Mouse (Mus musculus) lung, embryonic 14.5 days (tissue): ENCODE data around the gene Ntrk1. TPM values are rescaled to one million over a fixed set of nuclear protein-coding genes. Genes with fewer than 3 reads are reported as not detected.
"Not testable (repeated sequence)": the region's sequence is repeated elsewhere in the genome, so short reads cannot be mapped to it uniquely, and the experiment has no call there.

Source experiments
- ATAC-seq: fragments of 200-750 bp; cut with Nextera tagmentation; 2 replicates; pipeline ENCODE4 v1.8.0; 2017; ENCODE audit warnings: mild to moderate bottlenecking, moderate TSS enrichment, moderate library complexity; ENCODE audit not compliant: insufficient read depth
- DNase-seq: peaks from one replicate; pipeline ENCODE4 v3.0.0-alpha.2; 2015
- H3K27ac ChIP-seq: fragments of 300-500 bp; sonication (generic); 2 replicates; pipeline ENCODE4 v1.5.1; 2014; ENCODE audit warnings: low read depth, mild to moderate bottlenecking, moderate library complexity
- H3K27me3 ChIP-seq: fragments of 300-500 bp; sonication (generic); 2 replicates; pipeline ENCODE4 v1.6.1; 2014; ENCODE audit warnings: low read length, control low read depth; ENCODE audit not compliant: insufficient read depth
- H3K36me3 ChIP-seq: fragments of 300-500 bp; sonication (generic); 2 replicates; pipeline ENCODE4 v1.6.1; 2014; ENCODE audit warnings: control low read depth; ENCODE audit not compliant: insufficient read depth
- H3K4me1 ChIP-seq: fragments of 300-500 bp; sonication (generic); 2 replicates; pipeline ENCODE4 v1.6.1; 2014; ENCODE audit warnings: antibody characterized with exemption, control low read depth; ENCODE audit not compliant: insufficient read depth
- H3K4me2 ChIP-seq: fragments of 300-500 bp; sonication (generic); 2 replicates; pipeline ENCODE4 v1.6.1; 2014; ENCODE audit warnings: mild to moderate bottlenecking
- H3K4me3 ChIP-seq: fragments of 300-500 bp; sonication (generic); 2 replicates; pipeline ENCODE4 v1.5.1; 2014; ENCODE audit warnings: low read depth, low read length
- H3K9ac ChIP-seq: fragments of 300-500 bp; sonication (generic); 2 replicates; pipeline ENCODE4 v1.6.1; 2014
- H3K9me3 ChIP-seq: fragments of 300-500 bp; sonication (generic); 2 replicates; pipeline ENCODE4 v1.6.1; 2016; ENCODE audit warnings: low read depth, low read length, control low read depth
- CTCF ChIP-seq: IDR thresholded peaks from 2 replicates; pipeline ENCODE4 v1.5.1; 2016; ENCODE audit warnings: antibody characterized with exemption, low read depth
- WGBS: fragments of 180-500 bp; shearing (Covaris S2); extraction: QIAGEN DNeasy Blood & Tissue Kit; methylation state at CpG from one replicate; pipeline ENCODE4 v1.1.7; 2014; 5-methylcytosine and 5-hydroxymethylcytosine counted together
- polyA plus RNA-seq: library from polyadenylated mRNA; unstranded; fragments of >200 nt; fragmentation: Nextera tagmentation; extraction: Ambion mirVana; gene quantifications from 2 replicates; pipeline ENCODE4 v1.2.1, GENCODE M21; 2014

Gene Ntrk1
- 0.22 and 0.39 TPM in 2 replicates for polyA plus RNA-seq

DNA sequence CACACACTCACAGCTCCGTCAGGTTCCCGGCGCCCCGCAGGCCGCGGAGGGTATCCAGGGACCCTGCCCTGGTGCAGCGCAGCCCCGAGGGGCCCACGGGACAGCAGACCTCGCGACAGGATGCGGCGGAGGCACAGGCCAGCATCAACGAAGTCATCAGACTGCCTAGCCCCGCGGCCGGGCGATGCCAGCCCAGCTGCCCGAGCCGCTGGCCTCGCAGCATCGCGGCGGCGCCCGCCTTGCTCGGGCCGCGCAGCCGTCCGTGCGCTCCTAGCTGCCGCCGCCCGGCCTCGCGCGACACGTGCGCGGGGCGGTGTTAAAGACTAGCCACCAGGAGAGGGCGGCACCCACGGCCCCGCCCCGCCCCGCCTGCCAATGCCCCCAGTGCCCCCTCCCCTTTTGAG lies at the start of gene Ntrk1:
Gene Ntrk1 (minus strand): TSS at position 241 of the 404 bp plus-strand sequence.
- ATAC-seq: peak; percentile 26; the same call in 1 of the 2 replicates
- WGBS: under 1% methylated on average over 47 of the region's 47 CpGs
- no peak for TF ChIP-seq CTCF
- peaks cover 80% of the 10 kb centered on the region for H3K27me3 ChIP-seq
- H3K36me3 ChIP-seq: no peaks in the 10 kb centered on the region
- H3K4me3 ChIP-seq: peak within 1 kb of the TSS; percentile 29
- H3K4me1 ChIP-seq: no peaks in the 10 kb centered on the region; the same call in 1 of the 2 replicates
- no peak within 1 kb of the TSS for H3K27ac ChIP-seq
- H3K9me3 ChIP-seq: no peaks in the 10 kb centered on the region
- no peak within 1 kb of the TSS for H3K9ac ChIP-seq
- peak within 1 kb of the TSS; percentile 53 for H3K4me2 ChIP-seq
- peak; percentile 40 for DNase-seq

DNA sequence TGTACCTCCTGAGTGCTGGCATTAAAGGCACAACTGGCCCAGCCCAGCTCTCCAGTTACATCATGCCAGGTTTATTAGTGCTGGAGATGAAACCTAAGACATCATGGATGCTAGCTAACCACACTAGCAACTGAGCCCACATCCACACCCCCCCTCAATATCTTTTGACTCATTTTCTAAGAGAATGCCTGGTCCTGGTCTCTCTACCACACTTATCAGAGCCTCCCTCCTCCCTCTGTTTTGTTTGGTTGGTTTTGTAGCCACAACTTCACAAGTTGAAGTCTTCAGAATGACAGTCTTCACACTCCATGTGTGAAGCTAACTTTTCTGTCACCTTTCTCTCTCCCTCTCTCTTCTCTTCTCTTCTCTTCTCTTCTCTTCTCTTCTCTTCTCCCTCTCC lies 45.9 kb upstream of the Ntrk1 start:
- Histone ChIP-seq H3K4me3 (no peak overlapping the region), H3K4me1 (no peaks in the 10 kb centered on the region), H3K9me3 (no peaks in the 10 kb centered on the region), H3K9ac (no peak overlapping the region), H3K36me3 (no peaks in the 10 kb centered on the region), H3K4me2 (no peak overlapping the region), H3K27ac (no peak overlapping the region), H3K27me3 (no peaks in the 10 kb centered on the region)
- ATAC-seq (no peak), DNase-seq (no peak)
- TF ChIP-seq CTCF: no peak

DNA sequence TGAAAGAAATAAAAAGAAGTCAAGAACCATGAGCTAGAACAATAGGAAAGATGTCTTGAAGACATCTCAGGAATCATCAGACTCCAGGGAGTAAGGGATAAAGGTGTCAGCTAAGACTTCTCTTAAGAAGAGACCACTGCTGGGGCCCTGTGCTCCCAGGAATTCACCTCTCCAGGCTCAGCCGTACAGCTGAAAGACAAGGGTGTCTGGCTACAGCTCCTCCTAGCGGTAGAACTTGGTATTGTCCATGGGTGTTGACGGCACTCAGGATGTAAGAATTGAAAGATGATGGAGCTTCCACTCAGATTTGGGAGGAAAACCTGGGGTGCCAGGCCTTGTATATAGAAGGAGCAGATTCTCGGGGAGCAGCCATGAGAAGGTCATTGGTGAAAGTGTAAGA lies 43.7 kb upstream of the Ntrk1 start:
- Histone ChIP-seq H3K27me3 (no peaks in the 10 kb centered on the region), H3K36me3 (no peaks in the 10 kb centered on the region), H3K27ac (no peak overlapping the region), H3K4me2 (no peak overlapping the region), H3K4me3 (no peak overlapping the region), H3K9me3 (no peaks in the 10 kb centered on the region), H3K4me1 (no peaks in the 10 kb centered on the region), H3K9ac (no peak overlapping the region)
- TF ChIP-seq CTCF: peak; percentile 96
- DNase-seq (peak; percentile 90), ATAC-seq (no peak)
- under 1% methylated on average over 4 of the region's 4 CpGs for WGBS

DNA sequence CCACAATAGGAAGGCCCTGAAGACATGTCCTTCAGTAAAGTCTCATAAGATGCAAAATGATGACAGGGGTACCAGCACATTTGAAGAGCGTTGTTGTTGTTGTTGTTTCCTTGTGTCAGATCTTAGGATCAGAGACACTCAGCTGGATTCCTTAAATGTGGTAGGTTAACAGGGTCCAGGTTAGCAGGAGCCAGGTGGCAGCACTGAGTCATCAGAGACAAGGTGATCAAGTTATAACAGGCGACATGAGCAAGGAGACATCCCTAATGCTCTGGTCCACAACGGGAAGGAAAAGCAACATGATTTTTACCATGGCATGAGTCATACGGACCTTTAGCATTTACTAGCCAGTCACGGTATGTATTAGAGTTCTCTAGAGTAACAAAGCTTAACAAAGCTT lies 38.5 kb upstream of the Ntrk1 start:
- H3K36me3 ChIP-seq: no peaks in the 10 kb centered on the region
- 57% methylated on average over 5 of the region's 5 CpGs for WGBS
- H3K4me3 ChIP-seq: no peak overlapping the region
- no peaks in the 10 kb centered on the region for H3K27me3 ChIP-seq
- DNase-seq: no peak
- ATAC-seq: no peak
- TF ChIP-seq CTCF: 0 out of 2 replicates have a peak, but pooled peaks have one; percentile 13
- H3K27ac ChIP-seq: no peak overlapping the region
- no peak overlapping the region for H3K9ac ChIP-seq
- H3K9me3 ChIP-seq: no peaks in the 10 kb centered on the region
- H3K4me1 ChIP-seq: no peaks in the 10 kb centered on the region
- no peak overlapping the region for H3K4me2 ChIP-seq

DNA sequence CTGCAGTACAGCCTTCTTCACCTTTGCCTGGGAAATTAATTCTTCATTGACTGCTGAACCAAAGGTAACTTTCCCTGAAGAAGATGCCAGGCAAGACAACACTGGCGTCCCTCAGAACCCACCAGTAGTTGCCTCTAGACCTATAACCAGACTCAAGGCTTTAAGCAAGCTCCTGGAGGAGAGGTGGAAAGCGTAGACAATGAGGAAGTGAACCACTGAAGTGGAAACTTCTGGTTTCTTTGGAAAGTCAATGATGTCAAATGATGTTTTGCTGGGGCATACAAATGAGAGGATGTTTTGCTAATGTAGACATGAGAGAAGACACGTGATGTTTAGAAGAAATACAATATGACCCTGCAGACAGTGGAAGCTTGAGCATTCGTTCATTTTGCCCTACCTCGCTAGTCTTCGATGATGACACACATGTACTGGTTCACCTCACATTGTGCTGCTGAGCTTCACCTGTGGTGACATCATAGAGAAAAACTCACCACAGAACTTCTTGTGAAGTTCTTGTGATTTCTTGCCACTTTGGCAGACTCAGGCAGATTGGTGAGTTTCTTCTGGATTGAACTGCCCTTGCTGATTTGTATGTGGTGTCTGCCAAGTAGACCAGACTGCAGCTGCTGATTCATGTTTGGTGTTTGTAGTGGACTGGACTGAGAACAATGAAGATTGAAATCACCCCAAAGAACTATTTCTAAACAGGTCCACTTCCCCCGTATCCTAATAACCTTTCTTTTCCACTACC lies 37.3 kb upstream of the Ntrk1 start:
- Histone ChIP-seq H3K27me3 (no peaks in the 10 kb centered on the region), H3K36me3 (no peaks in the 10 kb centered on the region), H3K27ac (no peak overlapping the region), H3K4me1 (no peaks in the 10 kb centered on the region), H3K9me3 (no peaks in the 10 kb centered on the region), H3K4me3 (no peak overlapping the region), H3K4me2 (no peak overlapping the region), H3K9ac (no peak overlapping the region)
- no peak for TF ChIP-seq CTCF
- ATAC-seq (no peak), DNase-seq (no peak)
- 83% methylated on average over 7 of the region's 7 CpGs for WGBS

DNA sequence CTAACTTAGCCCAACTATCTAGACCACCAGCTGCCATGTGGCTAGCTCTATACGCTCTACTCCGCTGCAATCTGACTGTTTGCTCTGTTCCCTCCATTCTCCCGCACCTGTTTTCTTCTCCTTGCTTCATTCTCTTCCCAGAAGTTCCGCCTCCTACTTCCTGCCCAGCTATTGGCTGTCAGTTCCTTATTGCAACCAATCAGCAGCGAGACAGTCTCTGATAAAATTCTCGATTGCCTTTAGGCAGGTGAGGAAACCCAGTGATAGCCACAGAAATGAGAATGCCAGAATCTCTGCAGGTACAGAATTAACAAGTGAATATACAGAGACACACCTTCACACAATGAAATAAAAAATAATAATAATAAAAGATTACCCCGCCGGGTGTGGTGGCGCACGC lies 34.1 kb upstream of the Ntrk1 start:
- no peaks in the 10 kb centered on the region for H3K4me1 ChIP-seq
- no peak for TF ChIP-seq CTCF
- WGBS: 45% methylated on average over 10 of the region's 10 CpGs
- no peaks in the 10 kb centered on the region for H3K9me3 ChIP-seq
- H3K27ac ChIP-seq: no peak overlapping the region
- H3K4me3 ChIP-seq: no peak overlapping the region
- no peak overlapping the region for H3K4me2 ChIP-seq
- H3K36me3 ChIP-seq: no peaks in the 10 kb centered on the region
- H3K9ac ChIP-seq: no peak overlapping the region
- H3K27me3 ChIP-seq: no peaks in the 10 kb centered on the region
- ATAC-seq (no peak), DNase-seq (no peak)

DNA sequence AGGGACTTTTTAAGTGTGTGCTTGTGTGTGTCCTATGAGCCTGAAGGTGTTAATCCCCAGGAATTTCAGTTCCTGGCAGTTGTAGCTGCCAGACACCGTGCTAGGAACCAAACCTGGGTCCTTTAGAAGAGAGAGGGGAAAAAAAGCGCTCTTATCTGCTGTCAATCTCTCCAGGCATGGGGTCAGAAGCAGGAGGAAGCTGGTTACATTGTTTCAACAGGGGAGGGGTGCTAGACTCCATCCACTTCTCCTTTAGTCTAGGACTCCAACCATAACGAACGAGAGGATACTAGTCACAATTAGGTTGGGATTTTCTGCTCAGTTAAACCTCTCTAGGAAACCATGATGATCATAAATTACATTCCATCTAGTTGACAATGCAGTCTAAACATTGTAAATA lies 33.5 kb upstream of the Ntrk1 start:
- no peaks in the 10 kb centered on the region for H3K27me3 ChIP-seq
- WGBS: 42% methylated on average over 4 of the region's 4 CpGs
- no peak overlapping the region for H3K9ac ChIP-seq
- no peak overlapping the region for H3K27ac ChIP-seq
- ATAC-seq: no peak
- H3K4me1 ChIP-seq: no peaks in the 10 kb centered on the region
- no peak for DNase-seq
- TF ChIP-seq CTCF: no peak
- H3K4me3 ChIP-seq: no peak overlapping the region
- H3K9me3 ChIP-seq: no peaks in the 10 kb centered on the region
- no peaks in the 10 kb centered on the region for H3K36me3 ChIP-seq
- H3K4me2 ChIP-seq: no peak overlapping the region

DNA sequence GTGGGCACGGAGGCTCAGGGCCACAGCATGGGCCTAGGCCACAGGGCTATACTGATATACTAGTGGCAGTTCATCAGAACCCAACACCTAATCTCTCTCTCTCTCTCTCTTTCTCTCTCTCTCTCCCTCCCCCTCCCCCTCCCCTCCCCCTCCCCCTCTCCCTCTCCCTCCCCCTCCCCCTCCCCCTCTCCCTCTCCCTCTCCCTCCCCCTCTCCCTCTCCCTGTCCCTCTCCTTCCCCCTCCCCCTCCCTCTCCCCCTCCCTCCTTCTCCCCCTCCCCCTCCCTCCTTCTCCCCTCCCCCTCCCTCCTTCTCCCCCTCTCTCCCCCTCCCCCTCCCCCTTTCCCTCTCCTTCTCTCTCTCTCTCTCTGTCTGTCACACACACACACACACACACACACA lies 29.2 kb upstream of the Ntrk1 start, which contains the start of gene Pear1:
Gene Pear1 (minus strand): TSS at position 101 of the 400 bp plus-strand sequence.
- H3K4me1 ChIP-seq, DNase-seq, H3K27me3 ChIP-seq, H3K9ac ChIP-seq, H3K4me2 ChIP-seq, H3K9me3 ChIP-seq, ATAC-seq, H3K36me3 ChIP-seq, H3K27ac ChIP-seq, H3K4me3 ChIP-seq: not testable (repeated sequence)
- whole genome bisulfite sequencing: 78% methylated on average over 1 of the region's 1 CpGs
